Mouse (Mus musculus): ENCODE results near the gene Fmnl1. TPM values are rescaled to one million over a fixed set of nuclear protein-coding genes. Genes with fewer than 3 reads are reported as not detected.
A peak's percentile ranks its signal among the peaks of the same experiment; 100 is the strongest.

Gene Fmnl1
- total RNA-seq, 4 experiments from 2014 or later, result 121 to 133 (median 125) TPM

DNA sequence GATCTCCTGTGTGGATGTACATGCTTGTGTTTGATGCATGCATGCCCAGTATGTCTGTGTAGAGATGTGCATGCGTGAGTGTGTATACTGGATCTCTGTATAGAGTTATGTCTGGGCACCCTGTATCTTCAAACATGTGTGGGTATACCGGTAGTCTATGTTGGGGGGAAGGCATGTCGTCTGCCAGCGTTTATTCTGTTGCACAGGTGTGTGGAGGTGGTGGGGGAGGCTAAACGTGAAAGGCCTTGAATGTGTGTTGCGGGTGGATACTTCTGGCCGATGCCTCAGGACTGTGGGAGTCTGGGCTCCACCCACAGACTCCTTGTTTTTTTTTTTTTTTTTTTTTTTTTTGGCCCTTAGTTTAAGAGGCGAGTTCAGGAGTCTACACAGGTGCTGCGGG is 10.4 kb downstream of the Fmnl1 start:
- no peak for DNase-seq (ENCODE audit: low spot score in 2 of 2)

DNA sequence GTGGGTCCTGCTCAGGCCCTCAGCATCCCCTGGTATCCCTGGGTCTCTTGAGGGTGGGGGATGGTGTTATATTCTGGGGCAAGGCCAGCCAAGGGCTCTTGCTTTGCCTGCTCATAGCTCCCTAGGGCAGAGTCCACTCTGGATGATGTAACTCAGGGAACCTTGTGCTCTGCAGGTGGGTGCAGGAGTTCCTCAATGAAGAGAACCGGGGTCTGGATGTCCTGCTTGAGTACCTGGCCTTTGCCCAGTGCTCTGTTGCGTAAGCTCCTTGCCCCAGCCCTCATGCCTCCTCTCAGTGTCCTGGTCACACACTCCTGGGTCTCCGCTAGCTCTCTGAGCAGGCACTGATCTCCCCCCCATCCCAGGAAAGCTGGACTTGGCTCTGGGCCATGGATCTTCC is 11.0 kb downstream of the Fmnl1 start:
- no peak for DNase-seq (ENCODE audit: low spot score in 2 of 2)

DNA sequence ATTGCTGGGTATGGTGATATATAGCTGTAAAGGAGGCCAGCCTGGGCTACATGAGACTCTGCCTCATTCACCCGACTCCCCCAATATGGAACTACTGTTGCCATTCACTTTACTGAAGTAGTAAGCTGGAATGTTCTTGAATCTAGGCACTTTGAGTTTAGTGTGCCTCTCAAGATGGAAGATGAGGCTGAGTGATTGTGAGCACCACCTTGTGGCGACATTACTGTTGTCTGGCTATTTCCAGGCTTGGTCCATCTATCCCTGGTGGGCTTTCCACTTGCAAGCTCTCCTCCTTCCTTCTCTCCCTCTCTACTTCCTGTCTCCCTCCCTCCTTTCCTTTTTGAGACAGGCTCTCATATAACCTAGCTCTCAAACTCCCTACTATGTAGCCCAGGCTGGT is 14.0 kb downstream of the Fmnl1 start:
- DNase-seq (ENCODE audit: low spot score in 2 of 2), result peak in 1 of 2 experiments; percentile 50

DNA sequence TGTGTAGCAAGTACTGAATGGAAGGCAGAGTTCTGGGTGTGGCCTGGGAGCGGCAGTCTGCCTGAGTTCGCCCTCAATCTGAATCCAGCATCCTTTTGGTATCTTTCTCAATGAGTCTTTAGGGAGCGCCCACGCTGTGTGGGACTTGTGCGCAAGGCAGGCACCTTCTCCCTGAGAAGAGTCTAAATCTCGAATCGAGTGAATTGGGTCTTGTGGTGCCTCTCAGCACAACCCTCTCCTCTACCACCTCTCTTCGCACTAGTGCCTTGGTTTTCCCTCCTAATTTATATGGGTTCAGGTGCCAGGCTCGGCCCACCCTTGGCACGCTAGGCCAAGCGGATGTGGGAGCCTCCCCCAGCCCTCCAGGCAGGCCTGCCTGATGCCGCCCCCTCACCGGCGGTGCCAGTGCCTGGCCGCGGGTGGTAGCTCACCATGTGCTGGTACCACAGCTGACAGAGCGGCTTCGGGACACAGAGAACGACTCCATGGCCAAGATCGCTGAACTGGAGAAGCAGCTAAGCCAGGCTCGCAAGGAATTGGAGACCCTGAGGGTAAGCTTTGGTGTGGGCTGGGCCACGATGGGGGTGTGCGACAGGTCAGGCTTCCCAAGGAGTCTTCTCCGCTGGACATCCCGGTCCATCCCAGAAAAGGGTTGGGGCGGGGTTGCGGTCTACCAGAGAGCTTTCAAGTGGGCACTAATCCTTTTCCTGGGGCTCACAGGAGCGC is 21.5 kb downstream of the Fmnl1 start:
- DNase-seq (ENCODE audit: low spot score in 2 of 2), result peak in 1 of 2 experiments; percentile 71

DNA sequence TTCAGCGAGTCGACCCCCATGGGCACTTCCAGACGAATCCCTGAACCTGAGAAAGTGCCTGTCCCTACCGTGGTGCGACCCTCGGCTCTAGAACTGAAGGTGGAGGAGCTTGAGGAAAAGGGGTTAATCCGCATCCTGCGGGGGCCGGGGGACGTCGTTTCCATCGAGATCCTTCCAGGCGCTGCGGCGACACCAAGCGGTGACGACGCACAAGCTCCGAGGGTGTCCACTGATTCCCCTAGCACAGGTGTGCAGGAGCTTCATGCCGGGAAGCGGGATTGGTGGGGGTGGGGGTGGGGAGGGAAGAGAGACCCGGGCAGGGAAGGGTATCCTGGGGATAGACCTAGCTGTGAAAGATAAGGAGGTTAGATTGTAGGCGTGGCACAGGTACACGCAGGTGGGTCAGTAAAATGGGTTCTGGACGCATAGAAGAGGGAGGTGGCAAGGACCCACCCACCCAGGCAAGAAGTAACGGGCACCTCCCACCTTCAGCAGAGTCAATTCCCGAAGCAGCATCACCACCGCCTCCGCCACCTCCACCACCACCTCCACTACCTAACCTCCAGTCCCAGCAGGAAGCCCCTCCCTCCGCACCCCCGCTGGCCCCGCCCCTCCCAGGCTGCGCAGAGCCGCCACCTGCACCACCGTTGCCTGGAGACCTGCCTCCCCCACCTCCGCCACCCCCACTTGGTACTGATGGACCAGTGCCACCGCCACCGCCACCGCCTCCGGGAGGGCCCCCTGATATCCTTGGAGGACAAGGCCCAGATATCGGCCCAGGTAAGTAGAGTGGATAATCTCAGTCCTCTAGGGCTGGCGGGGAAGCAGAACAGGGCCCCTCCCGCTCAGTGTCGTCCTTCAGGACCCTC is 22.3 kb downstream of the Fmnl1 start:
- peak in 1 of 2 experiments; percentile 74 for DNase-seq (ENCODE audit: low spot score in 2 of 2)

DNA sequence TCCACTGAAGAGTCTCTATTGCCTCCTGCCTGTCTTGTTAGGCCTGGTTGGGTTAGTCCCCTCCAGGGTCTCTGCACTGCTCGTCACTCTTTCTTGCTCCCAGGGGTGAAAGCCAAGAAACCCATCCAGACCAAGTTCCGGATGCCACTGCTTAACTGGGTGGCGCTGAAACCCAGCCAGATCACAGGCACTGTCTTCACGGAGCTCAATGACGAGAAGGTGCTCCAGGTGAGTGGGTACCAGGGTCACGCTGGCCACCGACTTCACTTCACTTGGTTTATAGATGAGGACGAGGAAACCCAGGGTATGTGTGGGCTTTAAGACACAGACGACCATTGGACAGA is 22.9 kb downstream of the Fmnl1 start:
- no peak for DNase-seq (ENCODE audit: low spot score in 2 of 2)

DNA sequence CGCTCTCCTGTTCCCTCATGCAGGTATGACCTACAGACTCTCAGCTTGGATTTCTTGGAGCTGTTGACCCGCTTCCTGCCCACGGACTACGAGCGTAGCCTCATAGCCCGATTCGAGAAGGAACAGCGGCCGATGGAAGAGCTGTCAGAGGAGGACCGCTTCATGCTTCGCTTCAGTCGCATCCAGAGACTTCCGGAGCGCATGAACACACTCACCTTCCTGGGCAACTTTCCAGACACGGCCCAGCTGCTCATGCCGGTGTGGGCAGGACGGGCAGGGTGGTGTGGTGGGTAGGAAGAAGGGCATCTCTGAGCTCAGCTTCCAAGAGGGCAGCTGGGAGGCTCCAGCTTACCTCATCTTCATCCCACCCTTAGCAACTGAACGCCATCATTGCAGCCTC is 24.3 kb downstream of the Fmnl1 start:
- no peak for DNase-seq (ENCODE audit: low spot score in 2 of 2)

DNA sequence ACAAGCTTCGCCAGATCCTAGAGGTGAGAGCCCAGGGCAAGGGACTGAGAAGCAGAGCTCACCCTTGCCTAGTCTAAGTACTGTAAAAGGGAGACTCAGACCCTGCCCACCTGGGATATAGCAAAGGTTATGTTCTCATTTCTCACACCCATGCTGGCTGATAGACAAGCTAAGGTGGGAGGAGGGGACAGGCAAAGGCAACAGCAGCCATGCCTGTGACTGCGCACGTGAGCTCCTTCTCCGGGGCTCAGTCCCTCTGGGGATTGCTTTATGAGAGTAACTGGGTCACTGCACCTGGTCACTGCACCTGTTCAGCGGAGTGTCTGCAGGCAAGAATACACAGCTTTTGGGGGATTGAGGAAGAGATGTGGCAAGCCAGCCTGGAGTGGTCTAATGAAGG is 24.7 kb downstream of the Fmnl1 start:
- DNase-seq (ENCODE audit: low spot score in 2 of 2), result no peak

DNA sequence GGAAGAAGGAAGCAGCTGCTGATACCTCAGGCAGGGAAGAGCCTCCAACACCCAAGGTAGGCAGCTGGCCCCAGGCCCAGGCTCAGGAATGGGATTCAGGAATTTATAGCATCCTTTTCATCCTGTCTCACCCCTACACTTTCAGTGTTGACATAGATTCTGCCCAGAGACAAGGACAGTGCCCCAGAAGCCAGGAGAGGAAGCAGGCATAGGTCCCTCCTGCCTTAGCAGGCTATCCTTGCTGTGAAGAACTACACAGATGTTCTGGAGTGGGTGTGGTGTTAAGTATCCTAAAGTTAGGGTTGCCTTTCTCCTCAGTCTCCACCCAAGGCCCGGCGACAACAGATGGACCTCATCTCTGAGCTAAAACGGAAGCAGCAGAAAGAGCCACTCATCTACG is 26.4 kb downstream of the Fmnl1 start:
- no peak for DNase-seq (ENCODE audit: low spot score in 2 of 2)

DNA sequence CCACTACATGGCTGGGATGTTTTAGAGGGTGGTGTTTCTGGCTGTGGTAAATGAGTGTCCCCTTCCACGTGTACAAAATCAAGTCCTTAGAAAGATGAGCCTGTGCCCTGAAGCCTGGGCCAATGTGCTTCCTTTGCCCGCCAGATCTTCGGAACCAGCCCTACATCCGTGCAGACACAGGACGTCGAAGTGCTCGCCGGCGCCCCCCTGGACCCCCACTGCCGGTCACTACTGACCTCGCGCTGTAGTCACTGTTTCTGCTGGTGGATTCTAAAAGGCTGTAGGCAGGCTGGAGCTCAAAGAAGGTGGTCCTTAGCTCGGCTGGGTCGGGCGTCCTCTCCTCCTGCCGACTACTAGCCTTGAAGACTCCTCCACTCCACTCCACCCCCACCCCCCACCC is 27.4 kb downstream of the Fmnl1 start:
- no peak for DNase-seq (ENCODE audit: low spot score in 2 of 2)

DNA sequence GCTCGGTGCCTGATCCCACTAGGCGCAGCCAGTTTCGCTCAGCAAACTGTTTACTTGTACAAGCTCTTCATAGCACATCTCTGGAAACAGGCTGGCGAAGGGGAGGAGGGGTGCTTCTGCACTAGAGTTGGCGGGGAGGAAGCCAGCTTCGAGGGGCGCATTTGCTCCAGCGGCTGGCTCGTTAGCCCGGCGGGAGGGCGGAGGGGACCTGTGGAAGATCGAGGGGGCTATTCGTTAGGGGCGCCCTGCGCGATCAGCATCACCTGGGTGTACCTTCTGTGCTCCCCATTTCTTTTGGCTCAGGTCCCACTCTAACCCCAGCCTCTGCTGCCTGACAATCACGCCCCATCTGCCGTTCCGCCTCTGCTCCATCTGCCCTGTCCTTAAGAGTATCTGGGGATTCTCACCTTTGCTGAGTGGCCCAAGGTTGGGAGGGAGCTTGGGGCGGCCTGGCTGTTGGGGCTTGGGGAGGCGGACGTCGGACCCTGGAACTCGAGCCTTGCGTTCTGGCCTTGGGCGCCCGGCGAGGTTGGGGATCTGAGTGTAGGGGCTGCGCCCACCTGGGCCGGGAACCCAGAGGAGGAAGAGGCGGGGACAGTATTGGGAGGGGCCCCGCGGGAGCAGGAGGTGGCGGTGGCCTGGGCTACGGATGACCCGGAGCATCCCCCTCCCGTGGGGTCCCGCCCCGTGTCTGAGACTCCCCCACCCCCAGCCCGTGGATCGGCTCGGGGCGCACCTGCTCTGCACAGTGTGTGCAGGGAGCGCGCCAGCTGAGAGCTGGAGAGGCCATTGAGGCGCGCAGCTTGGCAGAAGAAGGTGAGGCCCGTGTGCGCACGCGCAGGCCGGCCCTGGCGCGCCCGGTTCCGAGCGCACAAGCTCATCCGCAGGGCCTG is 28.2 kb downstream of the Fmnl1 start:
- peak; percentile 76 to 83 for DNase-seq (ENCODE audit: low spot score in 2 of 2)

DNA sequence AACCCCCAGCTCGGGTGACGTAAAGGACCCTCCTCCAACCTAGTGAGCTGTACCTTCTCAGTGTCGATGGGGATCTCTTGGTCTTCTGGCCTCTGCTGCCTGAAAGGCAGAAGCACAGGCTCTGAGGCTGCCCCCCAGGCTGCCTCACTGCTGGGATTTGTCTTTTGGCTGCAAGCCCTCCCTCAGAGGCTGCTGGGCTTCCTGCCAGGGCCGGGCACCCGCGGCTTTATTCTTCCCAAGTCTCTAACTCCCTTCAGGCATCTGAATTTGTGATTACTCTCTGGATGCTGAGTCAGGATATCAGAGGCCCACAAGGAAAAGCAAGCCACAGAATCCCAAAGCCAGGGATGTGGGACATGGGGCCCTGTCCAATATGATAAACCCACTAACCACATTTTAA is 30.8 kb downstream of the Fmnl1 start:
- peak in 1 of 2 experiments; percentile 71 for DNase-seq (ENCODE audit: low spot score in 2 of 2)

DNA sequence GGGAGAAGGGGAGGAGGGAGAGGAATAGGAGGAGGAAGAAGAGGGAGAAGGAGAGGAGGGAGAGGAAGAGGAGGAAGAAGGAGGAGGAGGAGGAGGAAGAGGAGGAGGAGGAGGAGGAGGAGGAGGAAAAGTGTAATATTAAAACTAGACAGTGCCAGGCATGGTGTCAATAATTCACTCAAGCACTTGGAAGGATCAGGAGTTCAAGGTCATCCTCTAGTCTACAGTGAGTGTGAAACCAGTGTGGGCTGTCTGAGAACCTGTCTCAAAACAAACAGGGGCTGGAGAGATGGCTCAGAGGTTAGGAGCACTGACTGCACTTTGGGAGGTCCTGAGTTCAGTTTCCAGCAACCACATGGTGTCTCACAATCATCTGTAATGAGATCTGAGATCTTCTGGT is 31.5 kb downstream of the Fmnl1 start:
- DNase-seq (ENCODE audit: low spot score in 2 of 2), result no peak

DNA sequence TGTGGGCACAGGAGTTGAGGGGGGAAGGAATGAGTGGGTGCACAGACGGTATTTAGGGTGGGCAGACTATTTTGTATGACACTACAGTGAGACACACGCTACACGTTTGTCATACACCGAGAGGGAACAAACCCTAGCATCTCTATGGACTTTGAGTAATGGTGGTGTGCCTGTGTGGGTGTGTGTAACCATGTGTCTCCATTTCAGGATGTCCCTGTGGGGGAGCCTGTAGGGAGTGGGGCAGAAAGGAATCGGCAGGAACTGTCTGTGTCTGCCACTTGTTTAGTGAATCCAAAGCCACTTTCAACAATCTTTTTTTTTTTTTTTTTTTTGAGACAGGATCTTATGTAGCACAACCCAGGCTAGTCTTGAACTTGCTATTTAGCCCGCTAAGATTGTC is 35.3 kb downstream of the Fmnl1 start:
- no peak for DNase-seq (ENCODE audit: low spot score in 2 of 2)

DNA sequence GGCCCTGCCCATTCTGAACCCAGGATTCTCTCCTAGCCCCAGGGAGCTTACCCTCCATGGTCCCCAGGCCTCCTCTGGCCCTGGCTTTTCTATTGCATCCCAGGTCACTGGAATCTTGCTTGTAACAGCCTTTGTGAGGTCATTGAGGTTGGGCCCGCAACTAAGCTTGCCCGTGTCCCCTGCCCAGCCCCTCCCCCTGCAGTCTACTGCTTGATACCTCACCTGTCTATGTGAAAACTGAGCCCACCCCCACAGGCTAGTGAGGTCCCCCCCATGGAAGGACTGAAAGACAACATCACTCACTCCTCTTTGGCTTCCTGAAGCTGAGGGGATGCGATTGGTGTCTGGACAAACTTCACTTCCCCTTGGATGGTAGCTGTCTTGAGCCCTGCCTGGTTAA is 37.6 kb downstream of the Fmnl1 start, which contains the start of gene 1700023F06Rik:
Gene 1700023F06Rik, minus strand, starts transcription at position 101 of the 400 bp plus-strand sequence.
- no peak for DNase-seq (ENCODE audit: low spot score in 2 of 2)

DNA sequence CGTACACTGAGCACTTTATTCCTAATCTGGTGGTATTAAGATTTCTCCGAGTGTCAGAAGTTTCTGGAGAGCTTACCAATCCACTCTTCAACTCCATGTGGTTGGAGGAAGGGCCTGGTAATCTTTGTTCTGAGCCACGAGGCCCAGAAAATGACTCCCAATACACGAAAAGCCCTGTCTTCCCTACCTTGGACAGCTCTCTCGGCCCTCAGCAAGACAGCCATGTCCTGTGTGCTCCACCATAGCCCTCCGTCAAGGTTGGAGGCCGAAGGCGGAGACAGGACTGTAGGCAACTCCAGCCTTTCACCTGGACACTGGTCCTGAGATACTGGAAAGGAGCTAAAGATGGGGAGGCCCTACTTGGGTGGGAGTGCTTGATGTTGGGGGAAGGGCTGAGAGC is 39.4 kb downstream of the Fmnl1 start:
- DNase-seq (ENCODE audit: low spot score in 2 of 2), result no peak

DNA sequence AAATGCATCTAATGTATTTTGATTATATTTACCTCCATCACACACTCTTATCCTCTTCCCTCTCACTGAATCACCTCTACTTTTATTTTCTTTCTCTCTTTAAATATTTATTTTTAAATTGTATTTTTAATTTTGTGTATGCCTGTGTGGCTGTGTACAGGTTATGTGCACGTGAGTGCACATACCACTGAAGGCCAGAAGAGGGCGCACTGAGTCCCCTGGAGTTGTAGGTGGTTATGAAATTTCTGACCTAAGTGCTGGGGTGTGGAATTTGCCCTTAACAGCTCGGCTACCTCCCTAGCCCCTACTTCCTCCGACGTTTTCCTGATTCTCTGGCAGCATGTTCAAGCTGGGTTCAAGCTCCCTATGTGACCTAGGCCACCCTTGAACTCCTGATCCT is 42.8 kb downstream of the Fmnl1 start:
- DNase-seq (ENCODE audit: low spot score in 2 of 2), result no peak

DNA sequence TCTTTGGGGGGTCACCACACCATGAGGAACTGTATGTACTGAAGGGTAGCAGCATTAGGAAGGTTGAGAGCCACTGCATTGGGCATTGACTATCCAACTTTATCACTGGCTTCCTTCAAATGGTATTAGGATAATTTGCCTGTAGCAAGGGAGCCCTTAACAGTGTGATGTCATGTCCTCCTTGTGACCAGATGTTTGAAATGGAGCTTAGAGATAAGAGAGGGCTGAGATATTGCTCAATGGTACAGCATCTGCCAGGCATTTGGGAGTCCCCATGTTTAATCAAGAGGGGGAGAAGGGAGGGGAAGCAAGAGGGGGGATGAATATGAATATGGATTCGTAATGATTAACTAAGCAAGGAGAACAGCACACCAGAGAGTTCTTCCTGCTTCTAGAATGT is 44.4 kb downstream of the Fmnl1 start:
- DNase-seq (ENCODE audit: low spot score in 2 of 2), result no peak

DNA sequence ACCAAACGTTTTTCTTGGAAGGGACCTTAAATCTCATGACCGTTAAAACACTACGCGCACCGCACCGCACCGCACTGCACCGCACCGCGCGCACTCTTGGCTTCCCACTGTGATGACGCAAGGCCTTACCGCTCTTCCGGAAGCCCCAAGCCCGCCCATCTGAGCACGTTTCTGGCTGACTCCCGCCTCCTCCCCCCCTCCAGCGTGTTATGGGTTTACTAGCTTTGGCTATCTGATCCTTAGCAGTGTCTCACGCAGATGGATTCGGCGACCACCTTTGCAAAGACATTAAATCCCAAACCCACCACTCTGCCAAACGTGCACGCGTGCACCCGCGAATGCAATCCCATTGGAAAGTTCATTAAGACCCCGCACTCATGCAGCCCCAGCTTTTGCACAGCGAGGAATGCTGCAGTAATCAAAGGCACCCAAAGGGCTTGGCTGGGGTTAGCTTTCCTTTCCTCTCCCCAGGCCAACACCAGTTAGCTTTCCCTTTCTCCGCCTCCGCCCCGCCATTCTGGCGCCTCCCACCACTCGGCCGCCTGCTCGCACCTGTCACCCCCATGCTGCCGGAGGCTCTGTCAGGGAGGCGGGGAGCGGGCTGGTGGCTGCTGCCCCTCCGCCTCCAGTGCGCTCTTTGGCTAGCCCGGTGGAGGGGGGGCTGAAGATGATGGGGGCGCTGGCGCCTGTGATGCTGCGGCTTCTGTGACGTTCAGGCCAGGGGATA is 47.0 kb downstream of the Fmnl1 start, which contains the start of gene Spata32:
Gene Spata32, minus strand, starts transcription at position 643 of the 727 bp plus-strand sequence.
- DNase-seq (ENCODE audit: low spot score in 2 of 2), result peak; percentile 44 to 59

DNA sequence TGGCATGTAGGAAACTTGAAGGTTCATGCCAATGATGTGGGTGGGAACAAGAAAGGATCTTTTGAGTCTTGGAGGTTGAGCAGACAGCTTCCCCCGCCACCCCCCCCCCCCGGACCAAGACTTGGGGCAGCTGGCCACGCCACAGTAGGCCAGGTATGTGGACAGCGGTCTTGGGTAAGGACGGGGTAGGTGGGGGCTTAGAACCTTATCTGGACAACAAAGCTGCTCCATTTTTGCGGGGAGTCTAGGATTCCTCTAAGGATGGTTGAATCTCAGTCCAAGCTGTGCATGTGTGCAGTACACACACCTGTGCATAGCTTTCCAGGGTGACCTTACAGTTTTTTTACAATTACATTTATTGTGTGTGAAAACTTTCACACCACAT is 47.6 kb downstream of the Fmnl1 start:
- no peak for DNase-seq (ENCODE audit: low spot score in 2 of 2)

DNA sequence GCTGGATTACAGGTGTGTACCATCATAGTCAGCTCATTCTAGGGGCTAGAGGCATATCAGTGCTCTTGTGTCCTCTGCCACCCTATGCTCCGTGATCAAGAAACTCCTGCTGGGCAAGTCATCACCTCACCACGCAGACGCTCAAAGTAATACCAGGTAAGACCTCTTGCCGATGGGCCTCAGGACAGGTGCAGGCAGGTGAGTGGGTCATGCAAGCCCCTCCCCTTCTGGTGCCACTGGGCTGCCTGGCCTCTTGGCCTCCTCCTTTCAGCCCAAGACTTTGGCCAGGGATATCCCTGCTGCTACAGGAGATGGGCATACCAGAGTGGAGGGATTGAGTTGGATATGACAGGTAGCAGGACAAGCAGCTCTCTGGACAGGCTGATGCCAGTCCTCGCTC is 48.4 kb downstream of the Fmnl1 start:
- no peak for DNase-seq (ENCODE audit: low spot score in 2 of 2)

Data from layer of hippocampus, adult 8-10 months (tissue).